Mouse (Mus musculus): ENCODE data around the gene Tead1. TPM values are rescaled to one million over a fixed set of nuclear protein-coding genes. Genes with fewer than 3 reads are reported as not detected.

Gene Tead1
- total RNA-seq, 2 experiments from 2014 or later = 19.8 to 23.1 TPM

DNA sequence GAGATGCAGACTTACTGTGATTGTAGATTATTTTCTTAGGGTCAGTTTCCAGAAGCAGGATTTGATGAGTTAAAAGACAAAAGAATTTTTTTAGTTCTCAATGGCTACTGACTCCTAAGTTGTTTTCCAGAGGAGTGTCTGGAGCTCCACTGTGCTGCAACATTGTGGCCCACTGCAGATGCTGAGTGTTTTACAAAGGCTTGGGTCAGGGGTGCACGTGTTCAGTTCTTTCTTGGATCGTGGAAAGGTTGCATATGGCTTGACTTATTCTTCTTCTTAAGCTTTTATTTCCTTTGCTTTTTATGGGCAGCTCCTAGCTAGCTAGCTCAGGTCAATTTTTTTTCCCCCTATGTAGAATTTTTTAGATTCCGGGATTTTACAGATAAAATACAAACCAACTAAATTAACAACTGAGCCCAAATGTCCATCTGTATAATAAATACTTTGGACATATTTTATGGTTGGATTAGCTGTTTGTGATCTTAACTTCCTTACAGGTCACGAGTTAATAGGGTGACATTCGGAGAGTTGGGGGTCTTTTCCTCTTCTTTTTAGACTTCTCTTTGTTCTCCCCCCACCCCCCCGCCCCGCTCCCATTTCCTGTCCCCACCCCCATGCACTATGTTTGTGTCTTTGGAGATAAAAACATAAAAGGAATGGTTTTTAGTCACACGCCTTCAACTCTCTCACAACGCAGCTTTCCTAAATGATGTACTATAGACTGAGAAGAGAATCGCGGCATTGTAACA lies 40.5 kb downstream of the Tead1 start:
- intact Hi-C loops (cut with DNase I) = loop anchor here (10.0 kb wide), 1 partner anchor 975 kb away; no protein-coding TSS in a partner anchor
- no peak for DNase-seq

DNA sequence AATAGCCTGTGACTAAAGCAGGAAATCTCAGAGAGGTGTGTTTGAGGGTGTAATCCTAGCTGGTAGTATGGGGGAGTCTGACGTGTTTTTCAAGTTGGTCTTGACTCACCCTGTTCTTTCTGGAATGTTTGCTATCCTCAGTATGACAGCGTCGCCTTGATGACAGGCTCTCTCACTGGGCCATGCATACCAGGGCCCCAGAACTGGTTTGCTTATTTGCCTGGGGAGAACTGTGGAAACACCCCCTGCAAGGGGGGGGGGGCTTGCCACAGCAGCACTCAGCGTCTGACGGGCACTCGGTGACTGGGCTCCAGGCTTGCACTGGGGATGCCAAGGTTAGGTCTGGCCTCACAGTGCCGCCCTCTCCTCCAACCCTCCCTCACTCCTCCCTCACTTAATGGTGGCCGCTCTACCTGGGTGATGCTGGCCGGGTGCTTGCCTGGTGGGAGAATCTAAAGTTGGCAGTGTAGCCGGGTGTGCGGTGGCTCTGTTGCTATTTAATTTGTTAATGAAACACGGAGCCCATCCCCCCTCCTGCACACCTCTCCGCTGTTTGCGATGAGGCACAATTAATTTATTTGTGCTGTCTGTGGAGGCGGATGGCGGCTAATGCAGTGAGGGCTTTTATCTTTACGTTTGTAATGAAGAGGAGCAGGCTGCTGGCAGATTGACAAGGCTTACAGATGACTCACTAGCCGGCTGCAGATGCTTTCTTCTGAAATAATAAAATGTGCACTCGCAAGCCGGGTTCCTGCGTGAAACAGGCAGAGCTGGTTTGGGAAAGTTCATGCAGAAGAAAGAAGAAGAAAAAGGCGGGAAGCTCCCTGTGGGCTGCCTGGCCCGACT lies 41.2 kb downstream of the Tead1 start:
- DNase-seq = peak; percentile 48
- intact Hi-C loops (cut with DNase I) = no loop called here

DNA sequence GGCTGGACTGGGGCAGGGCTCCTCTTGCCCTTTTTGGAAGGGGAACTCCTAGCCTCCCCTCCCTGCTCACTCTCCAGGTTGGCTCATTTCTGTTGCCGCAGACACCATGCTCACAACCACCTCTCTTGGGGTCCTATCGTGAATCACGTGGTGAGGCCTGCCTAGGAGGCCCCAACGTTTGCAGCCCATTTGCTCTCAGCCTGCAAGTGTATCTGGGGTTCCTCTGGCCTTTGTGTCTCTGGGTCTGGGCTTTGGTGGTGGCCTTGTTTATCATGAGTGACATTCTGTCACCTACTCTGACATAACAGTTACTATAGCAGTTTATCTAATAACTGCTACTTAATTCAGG lies 41.8 kb downstream of the Tead1 start:
- intact Hi-C loops (cut with DNase I) = no loop called here

DNA sequence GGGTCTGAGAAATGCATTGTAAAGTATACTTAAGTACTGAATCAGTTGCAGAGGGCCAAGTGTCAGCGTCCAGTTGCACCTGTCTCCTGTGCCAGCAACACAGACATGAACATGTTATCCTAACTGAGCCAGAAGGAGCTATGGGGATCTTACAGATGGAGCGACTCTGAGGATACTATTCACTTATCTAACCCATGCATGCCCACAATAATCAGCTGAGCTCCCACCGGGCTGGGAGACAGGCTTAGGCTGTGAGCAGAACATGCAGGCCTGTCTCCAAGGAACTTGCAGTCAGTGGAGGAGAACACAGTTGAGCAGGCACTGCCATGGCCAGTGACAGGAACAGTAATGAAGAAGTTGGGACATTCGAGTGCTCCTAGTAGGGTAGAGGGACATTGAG lies 42.7 kb downstream of the Tead1 start:
- intact Hi-C loops (cut with DNase I) = no loop called here
- no peak for DNase-seq

More for the DNA sequence above, 41.8 kb downstream of the Tead1 start:
- no peak for DNase-seq

DNA sequence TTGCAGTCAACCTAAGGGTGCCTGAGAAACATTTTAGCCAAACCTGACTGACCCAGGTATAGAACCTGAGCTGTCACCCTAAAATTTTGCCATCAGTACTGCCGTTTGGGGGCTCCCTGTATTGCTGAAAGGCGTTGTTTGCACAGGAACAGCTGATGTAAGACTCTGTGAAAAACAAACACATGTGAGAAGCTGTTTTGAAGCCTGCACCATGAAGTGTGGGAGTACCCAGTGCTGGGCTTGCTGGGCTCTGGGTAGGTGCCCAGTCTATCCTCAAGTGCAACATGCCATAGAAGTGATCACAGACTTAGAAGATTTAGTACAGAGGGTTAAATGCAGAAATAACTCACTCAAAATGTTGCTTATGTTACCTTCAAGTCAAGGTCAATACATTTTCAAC lies 49.3 kb downstream of the Tead1 start:
- intact Hi-C loops (cut with DNase I) = no loop called here
- DNase-seq = no peak

DNA sequence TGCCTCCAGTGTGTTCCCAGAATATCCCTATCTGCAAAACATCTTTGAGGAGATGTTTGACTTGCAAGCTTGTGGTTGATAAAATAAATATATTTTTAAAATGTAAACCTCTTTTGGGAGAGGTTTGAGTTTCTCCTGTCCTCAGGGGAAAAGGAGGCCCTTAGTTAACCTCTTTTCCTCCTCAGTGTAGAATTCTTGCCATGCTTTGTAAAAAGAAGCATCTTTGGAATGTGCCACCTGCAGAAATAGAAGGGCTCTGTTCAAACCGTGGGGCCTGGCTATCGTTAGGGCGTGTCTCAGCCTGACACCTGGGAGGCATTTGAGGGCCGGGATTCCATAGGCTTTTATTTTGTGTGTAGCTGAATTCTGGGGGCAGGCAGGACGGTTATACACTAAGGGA lies 51.1 kb downstream of the Tead1 start:
- intact Hi-C loops (cut with DNase I) = no loop called here
- no peak for DNase-seq

DNA sequence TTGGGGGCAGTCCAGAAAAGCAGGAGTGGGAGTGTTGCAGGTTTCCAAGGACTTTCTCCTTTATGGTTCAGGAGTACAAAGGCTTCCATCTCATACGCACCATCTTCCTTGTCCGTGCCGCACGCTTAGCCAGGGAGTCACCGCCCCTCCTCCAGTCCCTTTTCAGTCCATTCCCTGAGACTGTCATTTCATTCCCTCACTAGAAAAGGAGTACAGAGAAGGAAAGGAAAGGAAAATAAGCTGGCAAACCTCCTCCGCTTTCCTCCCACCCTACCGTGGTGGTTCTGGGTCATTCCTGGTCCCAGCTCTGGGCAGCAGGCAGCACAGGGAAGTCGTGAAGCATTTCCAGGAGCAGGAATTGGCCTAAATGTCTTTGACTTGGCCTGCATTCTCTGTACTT lies 52.5 kb downstream of the Tead1 start:
- DNase-seq = no peak
- intact Hi-C loops (cut with DNase I) = no loop called here

DNA sequence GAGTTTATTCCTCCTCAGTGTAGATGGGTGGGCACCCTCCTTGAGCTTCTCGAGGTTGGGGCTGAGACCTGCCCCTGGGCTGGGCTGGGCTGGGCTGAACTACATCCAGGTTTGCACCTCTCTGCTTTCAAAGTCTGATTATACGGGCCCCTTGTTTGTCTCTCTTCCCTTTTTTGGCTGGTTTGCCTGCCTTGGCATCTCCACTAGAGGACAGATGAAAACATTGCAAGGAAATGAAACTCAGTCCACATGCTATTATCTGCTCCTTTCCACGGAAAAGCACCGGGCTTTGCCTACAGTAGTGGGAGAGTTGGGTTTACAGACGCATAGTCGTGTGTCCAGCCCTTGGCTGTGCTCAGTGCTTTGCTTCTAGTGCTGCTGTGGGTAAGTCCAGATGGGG lies 60.1 kb downstream of the Tead1 start:
- intact Hi-C loops (cut with DNase I) = no loop called here
- no peak for DNase-seq

DNA sequence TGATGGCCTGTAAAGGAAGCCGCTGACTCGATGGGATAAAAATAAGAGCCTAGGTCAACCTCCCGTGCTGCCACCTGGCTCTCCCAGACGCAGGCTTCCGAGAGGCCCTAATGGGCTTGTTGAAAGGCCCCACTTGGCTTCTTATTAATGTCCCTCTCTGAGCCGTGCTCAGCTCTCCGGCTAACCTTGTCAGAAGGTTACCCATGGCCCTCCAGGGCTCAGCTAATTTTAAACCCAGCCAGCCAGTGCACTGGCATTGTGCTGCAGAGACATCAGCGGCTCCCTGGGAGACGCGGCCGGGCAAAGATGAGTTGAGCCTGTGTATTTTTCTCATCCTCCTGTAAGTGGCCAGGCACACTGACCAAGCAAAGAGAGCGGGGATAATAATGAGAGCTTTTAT lies 62.7 kb downstream of the Tead1 start:
- peak; percentile 31 for DNase-seq
- intact Hi-C loops (cut with DNase I) = no loop called here

DNA sequence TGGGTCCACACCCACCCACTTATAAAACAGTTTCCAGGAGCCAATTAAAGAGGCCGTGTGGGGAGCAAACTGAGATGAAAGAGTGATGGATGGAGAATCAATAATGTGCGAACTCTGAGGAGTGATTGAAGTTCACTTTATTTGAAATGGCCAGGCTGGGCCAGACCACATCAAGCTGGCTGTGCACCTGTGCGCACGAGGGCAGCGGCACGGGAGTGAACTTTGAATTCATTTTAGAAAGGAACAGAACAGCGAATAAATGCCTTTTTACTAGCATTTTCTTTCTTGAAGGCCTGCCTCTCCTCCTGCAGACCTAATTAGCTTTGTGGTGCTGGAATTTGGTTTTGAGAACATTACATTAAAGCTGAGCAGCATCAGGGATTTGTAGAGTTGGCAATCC lies 63.9 kb downstream of the Tead1 start:
- DNase-seq = no peak

DNA sequence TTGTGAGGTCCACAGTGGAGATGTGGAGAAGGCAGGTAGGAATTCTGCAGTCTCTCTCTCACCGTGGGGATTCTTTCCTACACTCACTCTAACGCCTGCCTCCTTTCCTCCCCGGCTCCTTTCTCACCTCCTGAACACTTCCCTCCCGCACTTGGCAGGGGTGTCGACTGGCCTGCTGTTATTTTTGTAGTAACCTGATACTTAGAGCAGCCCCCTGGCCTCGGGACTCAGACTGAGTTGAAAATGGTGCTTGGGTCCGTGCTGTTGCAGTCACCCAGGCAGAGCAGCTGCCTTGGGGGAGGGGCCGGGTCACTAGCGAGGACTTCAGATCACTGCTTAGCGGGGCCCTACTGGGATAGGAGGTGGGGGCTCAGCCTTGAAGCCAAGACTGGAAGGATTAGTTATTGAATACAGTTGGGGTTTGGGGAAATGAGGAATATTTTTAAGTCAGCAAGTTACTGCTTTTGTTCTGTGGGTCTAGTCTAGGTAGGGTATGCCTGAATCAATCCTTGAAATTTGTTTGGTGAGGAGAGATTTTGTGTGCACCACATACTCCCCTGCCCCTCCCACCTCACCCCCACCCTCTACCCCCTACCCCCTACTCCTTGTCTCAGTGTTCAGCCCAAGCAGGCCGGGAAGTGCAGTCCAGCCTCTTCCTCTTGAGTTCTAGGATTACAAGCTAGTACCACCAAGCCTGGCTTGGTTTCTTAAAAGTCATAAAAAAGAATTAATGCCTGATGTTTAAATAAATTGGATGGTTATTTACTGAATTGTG lies 64.7 kb downstream of the Tead1 start:
- peak; percentile 79 for DNase-seq
- intact Hi-C loops (cut with DNase I) = no loop called here

More for the DNA sequence above, 63.9 kb downstream of the Tead1 start:
- intact Hi-C loops (cut with DNase I) = no loop called here

DNA sequence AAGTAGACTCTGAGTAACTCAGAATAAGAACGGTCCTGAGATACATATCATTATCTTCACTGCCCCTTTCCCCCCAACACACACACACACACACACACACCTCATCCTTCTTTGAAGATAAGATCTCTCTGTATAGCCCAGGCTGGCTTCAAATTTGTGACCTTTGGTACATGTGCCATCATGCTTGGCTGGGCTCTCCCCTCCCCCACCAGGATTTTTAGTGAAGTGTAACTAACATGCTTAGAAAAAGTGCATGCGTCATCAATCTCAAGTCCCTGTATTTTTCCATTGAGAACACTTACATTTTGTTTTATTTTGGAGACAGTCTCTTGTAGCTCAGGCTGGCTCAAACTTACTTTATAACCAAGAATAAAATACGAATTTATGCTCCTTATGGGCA lies 68.1 kb downstream of the Tead1 start:
- DNase-seq = no peak
- intact Hi-C loops (cut with DNase I) = no loop called here

DNA sequence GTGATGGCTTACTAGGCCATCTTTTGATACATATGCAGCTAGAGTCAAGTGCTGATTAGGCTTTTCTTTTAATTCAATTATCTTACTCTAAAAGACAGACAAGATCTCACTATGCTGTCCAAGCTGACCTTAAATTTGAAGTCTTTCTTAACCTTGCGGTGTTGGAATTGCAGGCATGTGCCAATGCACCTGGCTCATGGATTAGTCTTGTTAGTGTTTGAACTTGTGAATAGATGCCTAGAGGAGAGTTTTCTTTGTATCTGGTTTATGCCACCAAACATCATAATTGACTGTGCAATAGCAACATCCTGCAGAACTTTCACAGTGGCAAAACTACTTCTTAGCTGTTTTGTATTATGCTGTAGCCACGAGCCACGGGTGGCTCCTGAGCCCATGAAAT lies 68.7 kb downstream of the Tead1 start:
- DNase-seq = no peak
- intact Hi-C loops (cut with DNase I) = no loop called here

DNA sequence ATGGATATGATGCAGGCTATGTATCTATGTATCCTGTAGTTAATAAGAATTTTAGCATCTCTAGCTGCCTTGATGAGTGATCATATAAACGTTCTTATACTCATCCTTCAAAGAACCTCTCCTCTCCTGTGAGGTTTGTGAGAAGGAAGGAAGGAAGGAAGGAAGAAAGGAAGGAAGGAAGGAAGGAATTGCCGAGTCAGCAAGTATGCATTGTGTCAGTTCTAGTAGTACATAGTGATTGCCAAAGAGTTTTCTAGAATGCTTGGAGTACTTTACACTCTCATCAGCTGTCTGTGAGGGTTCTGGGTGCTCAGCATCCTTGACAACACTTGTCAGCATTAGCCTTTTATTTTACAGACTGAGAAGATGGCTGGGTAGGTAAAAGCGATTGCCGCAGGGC lies 69.2 kb downstream of the Tead1 start:
- no peak for DNase-seq
- intact Hi-C loops (cut with DNase I) = no loop called here

DNA sequence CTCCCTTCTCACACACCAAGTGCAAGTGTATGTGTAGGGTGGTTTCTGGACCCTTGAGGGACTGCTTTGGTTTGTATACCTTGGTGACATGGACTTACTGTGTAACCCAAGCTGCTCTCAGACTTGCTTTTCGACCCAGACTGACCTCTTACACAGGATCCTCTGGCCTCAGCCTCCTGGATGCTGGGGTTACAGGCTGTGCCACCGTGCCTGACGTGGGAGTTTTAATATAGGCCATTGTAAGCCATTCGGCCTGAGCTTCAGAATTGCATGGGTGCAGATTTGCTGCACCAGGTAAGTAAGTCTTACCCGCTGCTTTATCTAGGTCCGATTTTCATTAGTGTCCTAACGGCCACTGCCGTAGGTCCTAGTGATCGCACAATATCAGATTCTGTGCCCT lies 71.0 kb downstream of the Tead1 start:
- DNase-seq = no peak
- intact Hi-C loops (cut with DNase I) = no loop called here

DNA sequence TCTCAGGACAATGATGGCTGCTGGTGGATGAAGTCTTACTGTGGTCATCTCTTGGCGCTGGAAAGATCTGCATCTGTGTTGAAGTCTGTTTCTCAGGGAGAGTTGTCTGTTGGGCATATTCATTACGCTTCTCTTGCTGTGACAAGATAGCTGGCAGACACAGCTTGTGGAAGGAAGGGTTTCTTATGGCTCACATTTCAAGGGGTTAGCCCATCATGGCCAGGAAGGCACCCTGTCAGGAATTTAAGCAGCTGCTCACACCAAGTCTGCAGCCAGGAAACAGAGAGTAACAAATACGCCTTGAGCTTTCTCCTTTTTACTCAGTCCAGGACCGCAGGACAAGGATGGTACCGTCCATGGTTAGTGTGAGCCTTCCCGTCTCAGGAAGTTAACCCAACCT lies 73.2 kb downstream of the Tead1 start:
- intact Hi-C loops (cut with DNase I) = no loop called here
- DNase-seq = no peak

DNA sequence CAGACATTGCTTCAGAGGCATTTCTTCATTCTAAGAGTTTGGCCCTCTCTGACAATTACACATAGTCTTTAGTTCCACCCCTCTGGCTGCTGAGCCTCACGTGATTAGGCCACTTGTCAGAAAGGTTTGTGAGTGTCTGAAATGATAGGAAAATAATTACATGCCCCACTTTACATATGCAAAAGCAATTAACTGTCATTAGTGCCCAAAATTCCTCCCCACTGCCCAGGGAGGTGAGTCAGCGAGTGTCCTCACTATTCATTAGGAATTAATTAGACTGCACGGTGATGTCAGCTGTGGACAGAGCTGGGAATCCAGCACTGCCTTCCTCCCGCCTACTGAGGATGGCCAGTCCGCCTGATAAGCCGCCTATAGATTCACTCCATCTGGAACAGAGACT lies 74.2 kb downstream of the Tead1 start:
- intact Hi-C loops (cut with DNase I) = no loop called here
- no peak for DNase-seq

DNA sequence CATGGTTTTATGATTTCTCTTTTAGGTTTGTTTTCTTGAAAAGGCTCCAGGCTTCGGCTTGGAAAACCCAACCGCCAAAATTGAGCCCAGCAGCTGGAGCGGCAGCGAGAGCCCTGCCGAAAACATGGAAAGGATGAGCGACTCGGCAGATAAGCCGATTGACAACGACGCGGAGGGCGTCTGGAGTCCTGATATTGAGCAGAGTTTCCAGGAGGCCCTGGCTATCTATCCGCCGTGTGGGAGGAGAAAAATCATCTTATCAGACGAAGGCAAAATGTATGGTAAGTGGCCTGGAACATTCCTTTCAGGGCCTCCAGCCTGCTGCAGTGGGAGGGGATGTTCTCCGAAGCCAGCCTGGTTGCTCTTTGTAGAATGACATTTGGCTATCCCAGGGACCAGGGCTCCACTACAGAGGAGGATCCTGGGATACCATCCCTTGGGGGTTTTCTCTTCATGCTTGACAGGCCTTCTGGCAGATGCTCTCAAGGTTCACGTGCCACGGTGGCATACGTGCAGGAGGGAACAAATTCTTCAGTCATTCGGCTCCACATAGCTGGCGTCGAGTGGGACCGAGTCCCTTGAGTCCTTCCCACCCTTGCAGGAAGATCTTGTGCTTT lies 80.3 kb downstream of the Tead1 start:
- intact Hi-C loops (cut with DNase I) = no loop called here
- peak; percentile 62 for DNase-seq

DNA sequence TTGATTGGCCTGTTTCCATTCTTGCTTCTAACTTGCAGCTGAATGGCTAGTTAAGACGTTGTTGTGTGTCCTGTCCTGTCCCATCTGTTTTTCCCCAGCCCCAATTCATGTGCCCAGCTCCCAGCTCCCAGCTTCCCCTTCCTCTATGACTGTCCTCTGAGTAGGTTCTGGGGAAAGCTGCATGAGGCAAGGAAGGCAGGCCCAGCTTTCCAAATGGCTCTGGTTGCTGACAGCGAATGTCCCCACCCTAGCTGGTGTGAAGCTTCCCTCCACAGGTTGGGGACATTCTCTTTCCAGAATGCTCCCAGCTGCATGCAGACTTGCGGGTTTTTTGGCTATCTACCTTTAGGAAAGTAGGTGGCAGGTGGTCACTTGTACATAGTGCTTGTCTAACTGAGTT lies 81.2 kb downstream of the Tead1 start:
- intact Hi-C loops (cut with DNase I) = no loop called here

DNA sequence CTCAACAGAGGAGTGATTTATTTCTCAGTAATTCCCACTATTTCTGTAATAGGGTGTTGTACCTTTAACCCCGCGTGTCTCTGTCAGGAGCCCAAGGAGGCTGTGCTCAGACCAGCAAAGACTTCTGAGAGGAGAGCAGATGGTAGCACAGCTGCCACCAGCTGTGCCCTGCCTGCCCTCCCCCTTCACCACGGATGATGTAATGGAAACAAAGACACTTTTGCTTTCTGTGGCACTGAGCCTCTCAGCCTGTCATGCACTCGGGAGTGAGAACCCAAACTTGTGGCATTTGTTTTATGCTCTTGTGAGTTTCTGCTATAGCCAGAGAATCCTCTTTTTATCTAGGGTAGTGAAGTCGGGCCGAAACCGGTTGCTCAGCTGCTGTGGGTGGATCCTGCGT lies 81.7 kb downstream of the Tead1 start:
- DNase-seq = peak; percentile 80
- intact Hi-C loops (cut with DNase I) = no loop called here

More for the DNA sequence above, 81.2 kb downstream of the Tead1 start:
- no peak for DNase-seq

DNA sequence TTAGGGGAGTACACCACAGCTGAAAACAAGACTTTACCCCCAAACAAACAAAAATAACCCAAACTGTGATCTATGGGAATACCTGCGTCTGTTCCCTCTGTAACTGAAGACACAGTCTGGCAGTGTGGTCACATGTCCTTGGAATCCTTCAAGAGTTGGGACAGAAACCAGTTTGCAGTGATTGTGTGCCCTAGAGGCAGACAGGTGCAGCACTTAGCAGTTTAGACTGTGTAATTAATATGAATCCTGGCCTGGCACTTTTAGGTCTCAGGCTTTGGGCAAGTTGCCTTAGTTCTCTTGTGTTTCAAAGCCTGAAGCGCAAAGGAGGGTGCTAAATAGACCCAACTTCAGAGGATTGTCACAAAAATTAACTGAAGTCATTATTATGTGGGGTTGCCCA lies 83.8 kb downstream of the Tead1 start:
- no peak for DNase-seq
- intact Hi-C loops (cut with DNase I) = no loop called here

Measured in left cerebral cortex, postnatal 4 days (tissue).